Mouse (Mus musculus) embryonic fibroblast, embryonic 13.5 days (primary cell): Measurements from ENCODE around the gene Slc5a10.

Experiments
- CTCF ChIP-seq: IDR thresholded peaks from 2 replicates; pipeline ENCODE4 v1.5.1; 2011; ENCODE audit warnings: mild to moderate bottlenecking, control low read depth, low read length, moderate library complexity, borderline replicate concordance; ENCODE audit not compliant: insufficient read depth
- POLR2A ChIP-seq: IDR thresholded peaks from 2 replicates; pipeline ENCODE4 v1.6.1; 2011; ENCODE audit warnings: low read depth, mild to moderate bottlenecking, control low read depth, low read length, moderate library complexity

DNA sequence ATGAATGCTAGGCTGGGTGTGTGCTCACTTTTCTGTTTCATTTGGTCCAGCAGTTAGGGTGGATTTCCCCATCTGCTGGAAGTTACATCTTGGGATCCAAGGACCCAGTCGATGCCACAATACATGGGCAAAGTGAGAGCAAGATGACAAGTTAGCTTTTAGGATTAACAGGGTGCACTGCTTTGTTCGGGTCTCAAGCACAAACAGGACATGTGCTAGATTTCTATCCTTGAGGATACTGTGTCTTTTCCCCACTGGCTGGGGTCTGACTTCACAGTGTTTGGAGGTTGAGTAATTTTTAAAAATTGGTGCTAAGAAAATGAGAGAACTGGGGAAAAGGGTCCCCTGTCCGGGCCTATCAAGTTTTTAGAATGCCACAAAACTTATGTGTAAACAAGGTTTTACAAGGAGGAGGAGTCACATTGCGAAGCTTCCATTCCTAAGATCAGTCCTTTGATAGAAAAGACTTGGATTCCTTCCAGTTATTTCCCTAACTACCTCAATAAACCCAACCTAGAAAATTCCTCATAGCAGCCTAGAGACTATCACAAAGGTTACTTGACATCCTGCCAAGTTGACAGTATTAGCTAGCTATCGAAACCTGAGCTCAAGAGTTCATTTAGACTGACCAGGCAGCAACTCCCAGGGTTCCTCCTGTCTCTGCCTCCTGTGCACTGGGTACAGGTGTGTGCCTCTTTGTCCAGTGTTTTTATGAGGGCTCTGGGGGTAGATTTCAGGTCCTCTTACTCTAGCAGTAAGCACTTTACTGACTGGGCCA, 77.3 kb downstream of the Slc5a10 start:
- TF ChIP-seq CTCF, result no peak
- no peak for TF ChIP-seq POLR2A
